Mouse (Mus musculus) limb, embryonic 11.5 days (tissue): Measurements from ENCODE around the gene Zfp185. TPM values are rescaled to one million over a fixed set of nuclear protein-coding genes. Genes with fewer than 3 reads are reported as not detected.
A peak's percentile ranks its signal among the peaks of the same experiment; 100 is the strongest.

Experiments
- ATAC-seq: fragments of 200-750 bp; cut with Nextera tagmentation; 2 replicates; pipeline ENCODE4 v1.8.0; 2017; ENCODE audit warnings: low read depth; ENCODE audit not compliant: insufficient number of reproducible peaks, low FRiP score, low TSS enrichment
- DNase-seq: peaks from one replicate; pipeline ENCODE4 v3.0.0-alpha.2; 2015; ENCODE audit warnings: low spot score
- H3K27ac ChIP-seq: fragments of 300-500 bp; sonication (generic); replicated peaks from 2 replicates; pipeline ENCODE4 v1.5.1; 2014; ENCODE audit warnings: low read depth, mild to moderate bottlenecking, low read length
- H3K27me3 ChIP-seq: fragments of 300-500 bp; sonication (generic); 2 replicates; pipeline ENCODE4 v1.6.1; 2014; ENCODE audit warnings: mild to moderate bottlenecking, low read length, mixed read lengths; ENCODE audit not compliant: control insufficient read depth, insufficient read depth
- H3K36me3 ChIP-seq: fragments of 300-500 bp; sonication (generic); 2 replicates; pipeline ENCODE4 v1.6.1; 2014; ENCODE audit warnings: mild to moderate bottlenecking, low read length, moderate library complexity, mixed read lengths; ENCODE audit not compliant: control insufficient read depth, insufficient read depth
- H3K4me1 ChIP-seq: fragments of 300-500 bp; sonication (generic); 2 replicates; pipeline ENCODE4 v1.6.1; 2014; ENCODE audit warnings: low read length, mixed read lengths; ENCODE audit not compliant: control insufficient read depth, insufficient read depth
- H3K4me2 ChIP-seq: fragments of 300-500 bp; sonication (generic); 2 replicates; pipeline ENCODE4 v1.6.1; 2014; ENCODE audit warnings: low read depth, mild to moderate bottlenecking, moderate library complexity; ENCODE audit not compliant: severe bottlenecking
- H3K4me3 ChIP-seq: fragments of 300-500 bp; sonication (generic); 2 replicates; pipeline ENCODE4 v1.5.1; 2014; ENCODE audit warnings: low read depth, low read length
- H3K9ac ChIP-seq: fragments of 300-500 bp; sonication (generic); 2 replicates; pipeline ENCODE4 v1.6.1; 2014; ENCODE audit warnings: mild to moderate bottlenecking, low read length
- H3K9me3 ChIP-seq: fragments of 300-500 bp; sonication (generic); 2 replicates; pipeline ENCODE4 v1.6.1; 2016; ENCODE audit warnings: low read length; ENCODE audit not compliant: control insufficient read depth
- WGBS: fragments of 180-500 bp; shearing (Covaris S2); extraction: QIAGEN DNeasy Blood & Tissue Kit; methylation state at CpG from one replicate; pipeline ENCODE4 v1.1.7; 2014; 5-methylcytosine and 5-hydroxymethylcytosine counted together
- polyA plus RNA-seq: library from polyadenylated mRNA; unstranded; fragments of >200 nt; fragmentation: Nextera tagmentation; extraction: Ambion mirVana; gene quantifications from 2 replicates; pipeline ENCODE4 v1.2.1, GENCODE M21; 2014

Gene Zfp185
- polyA plus RNA-seq, 1 experiment from 2014 or later, result 4.7 TPM

DNA sequence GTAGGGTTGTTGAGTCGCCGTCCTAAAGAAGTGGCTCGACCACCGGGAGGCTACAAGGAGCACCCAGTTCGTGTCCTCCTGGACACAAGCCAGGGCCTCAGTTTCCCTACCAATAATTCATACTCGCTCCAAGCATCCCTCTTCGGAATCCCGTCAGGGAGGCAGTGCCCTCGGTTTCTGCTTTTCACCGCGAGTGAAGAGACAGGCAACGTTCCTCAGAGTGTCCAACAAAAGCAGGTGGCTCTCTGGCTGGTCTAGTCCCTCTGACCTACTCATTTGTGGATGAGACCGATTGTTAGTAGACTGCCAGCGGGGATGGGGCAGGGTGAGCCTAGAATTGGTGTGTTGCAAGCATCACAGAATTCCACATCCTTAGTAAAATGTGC, 374 bp downstream of the Zfp185 start:
- Histone ChIP-seq H3K27ac (no peak overlapping the region), H3K27me3 (0 out of 2 replicates have a peak, but pooled peaks cover 5% of the 10 kb centered on the region)
- no peak for ATAC-seq

DNA sequence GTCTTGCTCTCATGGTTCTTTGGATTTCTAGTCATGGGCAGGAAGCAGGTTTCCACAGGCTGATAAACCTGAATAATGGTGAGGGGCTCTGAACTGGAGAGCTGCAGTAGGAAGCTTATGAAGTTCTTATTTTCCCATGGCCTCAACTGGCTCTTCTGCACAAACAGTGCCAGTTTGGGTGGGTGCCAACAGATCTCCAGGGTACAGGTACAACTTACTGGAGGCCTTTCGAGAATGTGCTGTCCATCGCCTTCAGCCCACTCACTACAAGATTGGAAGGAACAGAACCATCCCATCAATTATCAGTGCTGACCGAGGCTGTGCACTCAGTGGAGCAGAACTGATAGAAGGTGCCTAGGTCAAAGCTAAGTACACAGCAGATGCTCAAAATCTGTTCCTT, 1.3 kb downstream of the Zfp185 start:
- Histone ChIP-seq H3K4me3 (no peak overlapping the region), H3K9me3 (no peaks in the 10 kb centered on the region), H3K27me3 (0 out of 2 replicates have a peak, but pooled peaks cover 5% of the 10 kb centered on the region), H3K9ac (no peak overlapping the region), H3K36me3 (no peaks in the 10 kb centered on the region), H3K4me1 (no peaks in the 10 kb centered on the region), H3K4me2 (no peak overlapping the region), H3K27ac (no peak overlapping the region)
- WGBS, result 88% methylated on average over 3 of the region's 3 CpGs
- ATAC-seq (no peak), DNase-seq (no peak)

More for the DNA sequence above, 374 bp downstream of the Zfp185 start:
- Histone ChIP-seq H3K9ac (peak overlapping the region; percentile 55; the same call in 1 of the 2 replicates), H3K4me2 (peak overlapping the region; percentile 52), H3K9me3 (no peaks in the 10 kb centered on the region), H3K36me3 (no peaks in the 10 kb centered on the region), H3K4me1 (no peaks in the 10 kb centered on the region), H3K4me3 (peak overlapping the region; percentile 30)
- 22% methylated on average over 12 of the region's 14 CpGs for whole genome bisulfite sequencing
- no peak for DNase-seq

DNA sequence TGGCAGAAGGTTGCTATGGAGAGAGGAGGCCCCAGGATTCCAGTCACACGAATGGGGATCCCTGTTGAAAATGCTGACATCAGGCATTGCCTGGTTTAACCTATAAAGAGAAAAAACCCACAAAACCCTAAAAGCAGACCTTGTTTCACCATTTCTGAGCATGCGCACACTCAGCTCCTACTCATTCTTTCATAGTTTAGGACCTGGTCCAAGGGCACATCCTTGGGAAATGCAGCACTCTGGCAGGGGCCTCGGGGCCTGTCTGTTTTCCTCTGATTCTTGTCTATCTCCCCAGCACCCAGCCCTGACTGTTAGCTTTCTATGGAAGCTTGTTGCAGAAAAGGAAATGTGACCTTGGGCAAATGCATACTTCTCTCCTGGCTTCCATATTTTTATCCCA, 3.4 kb downstream of the Zfp185 start:
- no peak for ATAC-seq
- WGBS, result 80% methylated on average over 3 of the region's 3 CpGs
- DNase-seq, result no peak
- Histone ChIP-seq H3K4me3 (no peak overlapping the region), H3K9me3 (no peaks in the 10 kb centered on the region), H3K9ac (no peak overlapping the region), H3K36me3 (no peaks in the 10 kb centered on the region), H3K4me2 (no peak overlapping the region), H3K27ac (no peak overlapping the region), H3K27me3 (0 out of 2 replicates have a peak, but pooled peaks cover 3% of the 10 kb centered on the region), H3K4me1 (no peaks in the 10 kb centered on the region)

DNA sequence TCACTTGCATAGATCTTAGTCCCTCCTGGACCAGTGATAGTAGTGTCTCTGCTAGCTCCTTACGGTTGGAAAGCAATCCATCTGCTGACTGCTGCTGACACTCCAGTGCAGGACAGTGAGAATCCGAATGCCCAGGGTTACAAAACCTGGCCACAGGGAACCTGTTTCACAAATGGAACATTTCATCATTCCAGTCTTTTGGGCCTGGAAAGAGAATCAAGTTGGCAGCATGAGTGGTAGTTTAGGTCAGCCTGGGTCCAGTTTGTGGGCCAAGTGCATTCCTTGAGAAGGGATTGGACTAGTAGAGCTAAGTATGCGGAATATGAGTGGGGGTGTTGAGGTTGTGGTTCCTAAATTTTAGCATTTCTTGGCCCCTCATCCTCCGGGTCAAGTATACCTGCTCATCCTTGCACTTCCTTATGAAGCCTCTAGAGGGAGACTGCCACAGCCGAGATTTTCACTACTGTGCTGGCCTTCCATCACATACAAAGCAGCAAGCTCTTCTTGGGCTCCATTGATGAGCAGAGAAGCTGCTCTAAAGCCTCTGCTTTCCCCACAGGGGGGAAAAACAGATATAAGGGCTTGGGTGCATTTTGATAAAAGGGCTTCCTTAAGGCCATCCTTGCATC, 5.3 kb downstream of the Zfp185 start:
- DNase-seq, result no peak
- no peak overlapping the region for H3K27ac ChIP-seq
- no peak overlapping the region for H3K4me3 ChIP-seq
- no peaks in the 10 kb centered on the region for H3K4me1 ChIP-seq
- H3K36me3 ChIP-seq, result no peaks in the 10 kb centered on the region
- no peak for ATAC-seq
- no peaks in the 10 kb centered on the region for H3K27me3 ChIP-seq
- H3K9ac ChIP-seq, result no peak overlapping the region
- no peaks in the 10 kb centered on the region for H3K9me3 ChIP-seq
- H3K4me2 ChIP-seq, result no peak overlapping the region
- WGBS, result 53% methylated on average over 5 of the region's 5 CpGs

- Histone ChIP-seq H3K4me3 (no peak overlapping the region), H3K27me3 (no peaks in the 10 kb centered on the region), H3K9me3 (no peaks in the 10 kb centered on the region), H3K4me2 (no peak overlapping the region), H3K4me1 (no peaks in the 10 kb centered on the region), H3K27ac (no peak overlapping the region), H3K36me3 (no peaks in the 10 kb centered on the region), H3K9ac (no peak overlapping the region)
- ATAC-seq (no peak), DNase-seq (no peak)
- 89% methylated on average over 3 of the region's 3 CpGs for WGBS
Measured at GRCm38 (mm10) chrX:72995542-72995941, 8.4 kb downstream of the Zfp185 start.

- no peak for ATAC-seq
- DNase-seq, result no peak
- H3K27me3 ChIP-seq, result no peaks in the 10 kb centered on the region
- 76% methylated on average over 5 of the region's 5 CpGs for WGBS
- no peak overlapping the region for H3K9ac ChIP-seq
- no peaks in the 10 kb centered on the region for H3K36me3 ChIP-seq
- no peak overlapping the region for H3K27ac ChIP-seq
- no peaks in the 10 kb centered on the region for H3K4me1 ChIP-seq
- no peaks in the 10 kb centered on the region for H3K9me3 ChIP-seq
- no peak overlapping the region for H3K4me3 ChIP-seq
- H3K4me2 ChIP-seq, result no peak overlapping the region
Measured at GRCm38 (mm10) chrX:73003110-73003509, 16.0 kb downstream of the Zfp185 start.

DNA sequence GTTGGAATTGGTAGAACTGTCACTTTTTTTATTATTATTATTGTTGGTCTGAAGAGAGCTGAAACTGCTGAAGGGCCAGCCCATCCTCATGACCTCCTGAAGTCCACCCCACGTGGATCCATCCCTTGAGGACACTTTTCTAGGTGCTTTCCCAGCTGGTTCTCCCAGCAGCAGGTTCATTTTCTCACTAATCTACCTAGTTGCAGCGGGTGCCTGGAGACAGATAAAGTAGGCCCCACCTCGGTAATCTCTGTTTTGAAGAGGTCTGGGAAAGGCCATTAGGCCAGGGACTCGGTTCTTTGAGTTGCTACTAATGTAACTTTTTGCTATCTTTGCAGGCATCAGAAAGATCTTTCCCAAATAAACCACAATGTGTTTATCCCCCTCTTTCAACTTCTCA, 18.5 kb downstream of the Zfp185 start:
- DNase-seq (no peak), ATAC-seq (no peak)
- no peak overlapping the region for H3K27ac ChIP-seq
- H3K9me3 ChIP-seq, result no peaks in the 10 kb centered on the region
- H3K27me3 ChIP-seq, result no peaks in the 10 kb centered on the region
- H3K4me1 ChIP-seq, result no peaks in the 10 kb centered on the region
- H3K4me2 ChIP-seq, result no peak overlapping the region
- WGBS, result 73% methylated on average over 4 of the region's 4 CpGs
- H3K4me3 ChIP-seq, result no peak overlapping the region
- H3K36me3 ChIP-seq, result no peaks in the 10 kb centered on the region
- no peak overlapping the region for H3K9ac ChIP-seq

- H3K9ac ChIP-seq, result no peak overlapping the region
- ATAC-seq, result peak; percentile 98
- H3K4me1 ChIP-seq, result no peaks in the 10 kb centered on the region
- H3K4me3 ChIP-seq, result peak overlapping the region; percentile 23; the same call in 1 of the 2 replicates
- WGBS, result 14% methylated on average over 25 of the region's 27 CpGs
- DNase-seq, result peak; percentile 94
- H3K9me3 ChIP-seq, result no peaks in the 10 kb centered on the region
- peak overlapping the region; percentile 42 for H3K4me2 ChIP-seq
- no peaks in the 10 kb centered on the region for H3K36me3 ChIP-seq
- H3K27me3 ChIP-seq, result no peaks in the 10 kb centered on the region
- H3K27ac ChIP-seq, result no peak overlapping the region
Measured at GRCm38 (mm10) chrX:73007597-73008479, 20.7 kb downstream of the Zfp185 start.
